In genomic region chr7:141021489-141022449, GRCm38 (mm10) we compare ENCODE assay signal across 35 mouse cellular contexts. TPM values are rescaled to one million over a fixed set of nuclear protein-coding genes. Genes with fewer than 3 reads are reported as not detected.
A peak's percentile ranks its signal among the peaks of the same experiment; 100 is the strongest.
DNase-seq lines count a peak whose midpoint lies in the region; ATAC-seq and TF ChIP-seq lines count a peak whose summit lies in the region.
"Had no signal": no experiment of that assay in that cellular context is flagged by ENCODE, and none has a peak within 500 bp of the region (broad histone marks: within the 10 kb centered on the region; RNA-seq: fewer than 3 reads in every experiment).

No protein-coding gene starts in this region.

- TF ChIP-seq RAD21 in CH12.LX (IDR thresholded peaks at IDR 0.05; ENCODE audit: low read depth, low read length): no peak

- peaks cover 14 to 42% of the 10 kb centered on the region in 2 experiments for H3K4me1 ChIP-seq in CH12.LX (ENCODE audit: control insufficient read depth in 1 of 2, insufficient read depth in 2 of 2)
- peaks cover 3% of the 10 kb centered on the region for H3K4me1 ChIP-seq in bone marrow, adult 2 months (ENCODE audit: control insufficient read depth, insufficient read depth, low read length)
- H3K4me1 ChIP-seq: heart, embryonic 15.5 days had no signal

- TF ChIP-seq CTCF in CH12.LX (conservative IDR thresholded peaks at IDR 0.05 in 1 of 2, IDR thresholded peaks at IDR 0.05 in 1 of 2; ENCODE audit: low read depth in 2 of 2, low read length in 2 of 2): no peak
- no peak for TF ChIP-seq CTCF in bone marrow, adult 2 months (IDR thresholded peaks at IDR 0.05; ENCODE audit: control insufficient read depth, insufficient read depth, low read length)

- no peaks in the 10 kb centered on the region for H3K79me2 ChIP-seq in CH12.LX (replicated peaks; ENCODE audit: control insufficient read depth, extremely low read depth, insufficient read depth, poor library complexity, severe bottlenecking)

- no peaks in the 10 kb centered on the region for H3K9me3 ChIP-seq in CH12.LX (replicated peaks; ENCODE audit: low read length)
- H3K9me3 ChIP-seq: embryonic facial prominence, embryonic 12.5 days; G1E; heart, embryonic 15.5 days; hindbrain, embryonic 15.5 days; limb, embryonic 15.5 days; lung, embryonic 15.5 days; midbrain, embryonic 12.5 days had no signal

- H3K27me3 ChIP-seq in CH12.LX (replicated peaks): no peaks in the 10 kb centered on the region
- H3K27me3 ChIP-seq: embryonic facial prominence, embryonic 12.5 days; heart, embryonic 15.5 days; hindbrain, embryonic 15.5 days; limb, embryonic 15.5 days; lung, embryonic 15.5 days; midbrain, embryonic 12.5 days; Patski had no signal

- H3K4me3 ChIP-seq in CH12.LX (replicated peaks in 1 of 3; ENCODE audit: low read depth in 2 of 3, low read length in 2 of 3, poor library complexity in 1 of 3): no peak overlapping the region
- no peak overlapping the region for H3K4me3 ChIP-seq in bone marrow, adult 2 months (replicated peaks; ENCODE audit: control insufficient read depth, low read depth, low read length)
- H3K4me3 ChIP-seq: embryonic facial prominence, embryonic 12.5 days; heart, embryonic 15.5 days; hindbrain, embryonic 15.5 days; layer of hippocampus, adult 2 months; limb, embryonic 15.5 days; lung, embryonic 15.5 days; midbrain, embryonic 12.5 days had no signal

- peak; percentile 42 for TF ChIP-seq POLR2A in CH12.LX (IDR thresholded peaks at IDR 0.05; ENCODE audit: low read depth, low read length)
- no peak for TF ChIP-seq POLR2A in bone marrow, adult 2 months (IDR thresholded peaks at IDR 0.05; ENCODE audit: borderline replicate concordance, control insufficient read depth, low read depth, low read length)

- peak overlapping the region; percentile 7 for H3K4me2 ChIP-seq in CH12.LX (ENCODE audit: insufficient read depth, low read depth, poor library complexity, severe bottlenecking)
- H3K4me2 ChIP-seq: embryonic facial prominence, embryonic 12.5 days; heart, embryonic 15.5 days; hindbrain, embryonic 15.5 days; limb, embryonic 15.5 days; lung, embryonic 15.5 days; midbrain, embryonic 12.5 days had no signal

- in situ Hi-C loops in CH12.LX (cut with MboI; ENCODE audit: low pct_ligation_motif_present, low pct_unique_long_range_greater_than_20kb, low sequenced_read_pairs): no loop called here

- 0 out of 2 replicates have a peak overlapping the region, but pooled peaks have one; percentile 7 for H3K9ac ChIP-seq in CH12.LX (ENCODE audit: insufficient read depth, low read depth)
- H3K9ac ChIP-seq: embryonic facial prominence, embryonic 12.5 days; heart, embryonic 15.5 days; hindbrain, embryonic 15.5 days; limb, embryonic 15.5 days; lung, embryonic 15.5 days; midbrain, embryonic 12.5 days had no signal

- intact Hi-C loops in left cerebral cortex, postnatal 14 days (cut with DNase I): no loop called here

- ATAC-seq in megakaryocyte, adult 5-6 weeks (ENCODE audit: poor library complexity, severe bottlenecking): peak; percentile 79
- ATAC-seq: activated CD4-positive, CD25-positive, alpha-beta regulatory T cell, adult 4 months; Patski had no signal

- H3K27ac ChIP-seq in CH12.LX (ENCODE audit: insufficient read depth, low read depth): peak overlapping the region; percentile 60
- peak overlapping the region; percentile 21 for H3K27ac ChIP-seq in bone marrow, adult 2 months (ENCODE audit: control insufficient read depth, insufficient read depth, low read depth, low read length, poor library complexity)
- H3K27ac ChIP-seq: embryonic facial prominence, embryonic 12.5 days; heart, embryonic 15.5 days; hindbrain, embryonic 15.5 days; layer of hippocampus, adult 2 months; limb, embryonic 15.5 days; lung, embryonic 15.5 days; midbrain, embryonic 12.5 days had no signal

- dilution Hi-C loops in CH12.LX (cut with MboI; ENCODE audit: extremely low pct_ligation_motif_present, extremely low pct_unique_long_range_greater_than_20kb, low sequenced_read_pairs): no loop called here

- H3K36me3 ChIP-seq in CH12.LX (replicated peaks in 1 of 2; ENCODE audit: control insufficient read depth in 1 of 2, insufficient read depth in 1 of 2, low read length in 1 of 2): no peaks in the 10 kb centered on the region
- H3K36me3 ChIP-seq: embryonic facial prominence, embryonic 12.5 days; G1E; heart, embryonic 15.5 days; hindbrain, embryonic 15.5 days; limb, embryonic 15.5 days; lung, embryonic 15.5 days; midbrain, embryonic 12.5 days had no signal

- TF ChIP-seq EP300 in CH12.LX (IDR thresholded peaks at IDR 0.05; ENCODE audit: low read length): peak; percentile 69; the same call in 1 of the 2 replicates

- WGBS in bone marrow, adult 2 months: 56% methylated on average over 14 of the region's 14 CpGs

- DNase-seq in 416B (ENCODE audit: low read depth) (peak; percentile 57), CH12.LX (ENCODE audit: extremely low read depth) (peak; percentile 61)
- no peak for DNase-seq in kidney, postnatal 4 days
- DNase-seq in embryo, embryonic 9.5 days (ENCODE audit: extremely low spot score): no peak
- no peak for DNase-seq in left cerebral cortex, postnatal 14 days (ENCODE audit: low spot score in 2 of 2)
- DNase-seq in layer of hippocampus, postnatal 25 days (ENCODE audit: extremely low spot score in 1 of 2, low spot score in 1 of 2): no peak
- DNase-seq: adrenal gland, adult 8-10 months; cerebellum, adult 2 months; cerebellum, postnatal 25 days; gastrocnemius, postnatal 36 days; kidney, adult 8-10 months; kidney, postnatal 10 days; lung, postnatal 4 days; retina, postnatal 1 day; right cerebral cortex, postnatal 25 days; thymus, postnatal 25 days had no signal

TF ChIP-seq in CH12.LX, 34 proteins besides CTCF, POLR2A, EP300 and RAD21 (continues in another document):
- TF ChIP-seq MYC (IDR thresholded peaks at IDR 0.05; ENCODE audit: low read depth, low read length) (peak; percentile 69; the same call in 1 of the 2 replicates), SIN3A (IDR thresholded peaks at IDR 0.05; ENCODE audit: low read length) (no peak), USF1 (IDR thresholded peaks at IDR 0.05; ENCODE audit: low read depth, low read length) (no peak), ZKSCAN1 (IDR thresholded peaks at IDR 0.05; ENCODE audit: borderline replicate concordance, low read depth, low read length) (no peak; the same call in 1 of the 2 replicates), NELFE (IDR thresholded peaks at IDR 0.05; ENCODE audit: low read depth, low read length) (no peak), HCFC1 (IDR thresholded peaks at IDR 0.05; ENCODE audit: low read depth, low read length) (no peak), RCOR1 (conservative IDR thresholded peaks at IDR 0.05; ENCODE audit: low read depth, low read length) (no peak), TBP (conservative IDR thresholded peaks at IDR 0.05; ENCODE audit: low read depth, low read length) (peak; percentile 56), MAZ (IDR thresholded peaks at IDR 0.05; ENCODE audit: low read depth, low read length) (no peak), E2F4 (IDR thresholded peaks at IDR 0.05; ENCODE audit: insufficient replicate concordance, low read depth, low read length) (no peak), ZNF384 (IDR thresholded peaks at IDR 0.05; ENCODE audit: low read depth, low read length) (peak; percentile 96)

RNA-seq across cellular contexts. Expression of gene Ifitm6, which starts 4.0 kb away (rescaled TPM):
- not detected in 2 replicates for total RNA-seq in CH12.LX (2012; rRNA removed)
- total RNA-seq in CH12.LX (2014; rRNA removed): not detected in 2 replicates
- polyA plus RNA-seq in CH12.LX (2012; ENCODE audit: insufficient read length, low read depth): not detected in 2 replicates
- polyA plus RNA-seq in bone marrow, adult 2 months (2011; ENCODE audit: insufficient read depth, insufficient read length, low replicate concordance, missing spikeins): 195 and 524 TPM in 2 replicates
- 1,773 and 2,031 TPM in 2 replicates for total RNA-seq in megakaryocyte, adult 5-6 weeks (2015)
- 1,518 and 1,657 TPM in 2 replicates for total RNA-seq in megakaryocyte, adult 5-6 weeks (2017)
- total RNA-seq in left cerebral cortex, postnatal 14 days (2021): not detected
- total RNA-seq in layer of hippocampus, postnatal 25 days (2021): not detected
- total RNA-seq: G1E; gastrocnemius, postnatal 36 days; layer of hippocampus, adult 2 months; left cerebral cortex, postnatal 36 days had no signal
- polyA plus RNA-seq: forebrain, embryonic 11.5 days; G1E; neural tube, embryonic 11.5 days; stomach, embryonic 14.5 days had no signal

RNA-seq across cellular contexts. Expression of gene Gm17387, which starts 7.2 kb away (rescaled TPM):
- not detected in 2 replicates for total RNA-seq in CH12.LX (2012; rRNA removed)
- total RNA-seq in CH12.LX (2014; rRNA removed): not detected in 2 replicates
- not detected in 2 replicates for polyA plus RNA-seq in CH12.LX (2012; ENCODE audit: insufficient read length, low read depth)
- polyA plus RNA-seq in bone marrow, adult 2 months (2011; ENCODE audit: insufficient read depth, insufficient read length, low replicate concordance, missing spikeins): not detected in 2 replicates
- total RNA-seq in megakaryocyte, adult 5-6 weeks (2015): not detected in 2 replicates
- not detected in 2 replicates for total RNA-seq in megakaryocyte, adult 5-6 weeks (2017)
- not detected for total RNA-seq in left cerebral cortex, postnatal 14 days (2021)
- total RNA-seq in layer of hippocampus, postnatal 25 days (2021): not detected
- total RNA-seq: adrenal gland, adult 8-10 months; G1E; gastrocnemius, postnatal 36 days; hematopoietic stem cell, adult 5-6 weeks; layer of hippocampus, adult 2 months; left cerebral cortex, adult 18-20 months; left cerebral cortex, postnatal 36 days had no signal
- polyA plus RNA-seq: activated CD4-positive, CD25-positive, alpha-beta regulatory T cell, adult 4 months; cerebellum, adult 2 months; embryonic facial prominence, embryonic 12.5 days; forebrain, embryonic 11.5 days; G1E; heart, embryonic 15.5 days; hindbrain, embryonic 15.5 days; intestine, embryonic 14.5 days; limb, embryonic 15.5 days; lung, embryonic 15.5 days; midbrain, embryonic 12.5 days; neural tube, embryonic 11.5 days; Patski; stomach, embryonic 14.5 days had no signal

RNA-seq across cellular contexts. Expression of gene Ifitm3, which starts 11.2 kb away (rescaled TPM):
- total RNA-seq in CH12.LX (2012; rRNA removed) (0.25 TPM in 1 of 2 replicates, not detected in the other), CH12.LX (2014; rRNA removed) (not detected in 2 replicates)
- polyA plus RNA-seq in CH12.LX (2012; ENCODE audit: insufficient read length, low read depth): not detected in 2 replicates
- polyA plus RNA-seq in bone marrow, adult 2 months (2011; ENCODE audit: insufficient read depth, insufficient read length, low replicate concordance, missing spikeins): 166 and 209 TPM in 2 replicates
- total RNA-seq in megakaryocyte, adult 5-6 weeks (2015): 2,002 and 2,201 TPM in 2 replicates
- total RNA-seq in megakaryocyte, adult 5-6 weeks (2017): 715 and 839 TPM in 2 replicates
- 10 to 100 TPM in 1 of 2 experiments, 1 to 10 TPM in 1; 9.1 to 10.3 TPM for total RNA-seq in left cerebral cortex, postnatal 14 days (2021)
- total RNA-seq in layer of hippocampus, postnatal 25 days (2021): 10 to 100 TPM; 11.9 to 13.8 TPM
- total RNA-seq: G1E had no signal
- polyA plus RNA-seq: G1E had no signal

RNA-seq across cellular contexts. Expression of gene B4galnt4, which starts 39.1 kb away (rescaled TPM):
- total RNA-seq in CH12.LX (2012; rRNA removed): 11.2 and 13.1 TPM in 2 replicates
- total RNA-seq in CH12.LX (2014; rRNA removed): 0.70 and 0.91 TPM in 2 replicates
- 2.9 TPM in 2 replicates for polyA plus RNA-seq in CH12.LX (2012; ENCODE audit: insufficient read length, low read depth)
- 0.36 and 2.1 TPM in 2 replicates for polyA plus RNA-seq in bone marrow, adult 2 months (2011; ENCODE audit: insufficient read depth, insufficient read length, low replicate concordance, missing spikeins)
- total RNA-seq in megakaryocyte, adult 5-6 weeks (2015): 1.5 and 3.0 TPM in 2 replicates
- 1.7 and 2.5 TPM in 2 replicates for total RNA-seq in megakaryocyte, adult 5-6 weeks (2017)
- 10 to 100 TPM; 92.9 to 93.9 TPM for total RNA-seq in left cerebral cortex, postnatal 14 days (2021)
- total RNA-seq in layer of hippocampus, postnatal 25 days (2021): 10 to 100 TPM; 80.7 to 96.2 TPM
- total RNA-seq: G1E had no signal
- polyA plus RNA-seq: G1E had no signal

RNA-seq across cellular contexts. Expression of gene Ifitm1, which starts 54.7 kb away (rescaled TPM):
- total RNA-seq in CH12.LX (2012; rRNA removed) (55.5 and 62.0 TPM in 2 replicates), CH12.LX (2014; rRNA removed) (32.9 and 33.6 TPM in 2 replicates)
- polyA plus RNA-seq in CH12.LX (2012; ENCODE audit: insufficient read length, low read depth): 10.9 and 14.8 TPM in 2 replicates
- 32.8 and 82.9 TPM in 2 replicates for polyA plus RNA-seq in bone marrow, adult 2 months (2011; ENCODE audit: insufficient read depth, insufficient read length, low replicate concordance, missing spikeins)
- total RNA-seq in megakaryocyte, adult 5-6 weeks (2015): 110 and 111 TPM in 2 replicates
- total RNA-seq in megakaryocyte, adult 5-6 weeks (2017): 48.4 and 56.3 TPM in 2 replicates
- 1 to 10 TPM; 4.7 to 4.9 TPM for total RNA-seq in left cerebral cortex, postnatal 14 days (2021)
- total RNA-seq in layer of hippocampus, postnatal 25 days (2021): 1 to 10 TPM; 1.3 to 1.5 TPM
- polyA plus RNA-seq: G1E had no signal

Comparison
In these comparisons a context has a peak if more than half of its experiments do, and no peak if none do; other contexts are left out.
1. DNase-seq: peak in 416B (single experiment) and CH12.LX (single experiment); none in kidney, postnatal 4 days (0 of 2), embryo, embryonic 9.5 days (single experiment), left cerebral cortex, postnatal 14 days (0 of 2) and layer of hippocampus, postnatal 25 days (0 of 2).
2. RNA of gene Ifitm6, which starts 4.0 kb away (total RNA-seq): 1,518 to 2,031 TPM in megakaryocyte, adult 5-6 weeks; not detected in left cerebral cortex, postnatal 14 days, not detected in CH12.LX and not detected in layer of hippocampus, postnatal 25 days; every median in the first group is over 1,000 times any median in the second.
3. RNA of gene Ifitm3, which starts 11.2 kb away (total RNA-seq): 715 to 2,201 TPM in megakaryocyte, adult 5-6 weeks; 11.9 to 13.8 TPM in layer of hippocampus, postnatal 25 days, 9.1 to 10.3 TPM in left cerebral cortex, postnatal 14 days and 0.25 TPM in CH12.LX; every median in the first group is over 10 times any median in the second.